Mouse (Mus musculus) cortical plate, adult 2 months (tissue): ENCODE data around the gene Zfp524.

Experiments
- CTCF ChIP-seq: fragments of 200-500 bp; IDR thresholded peaks from 2 replicates; pipeline ENCODE4 v1.5.1; 2011; ENCODE audit warnings: mild to moderate bottlenecking, control low read depth, low read length; ENCODE audit not compliant: insufficient read depth; ENCODE audit errors: extremely low read depth
- POLR2A ChIP-seq: fragments of 200-500 bp; IDR thresholded peaks from 2 replicates; pipeline ENCODE4 v1.6.1; 2011; ENCODE audit warnings: mild to moderate bottlenecking, low read length, control low read depth; ENCODE audit not compliant: insufficient read depth; ENCODE audit errors: extremely low read depth

- TF ChIP-seq POLR2A (no peak), CTCF (no peak)
Observed at GRCm38 (mm10) chr7:4995268-4996002, 18.8 kb upstream of the Zfp524 start.
